Mouse (Mus musculus) brain, embryonic 14.5 days (tissue): ENCODE measurements around the gene Atp2a1. TPM values are rescaled to one million over a fixed set of nuclear protein-coding genes. Genes with fewer than 3 reads are reported as not detected.
"Not testable (repeated sequence)": the region's sequence is repeated elsewhere in the genome, so short reads cannot be mapped to it uniquely, and the experiment has no call there.

Experiments
- DNase-seq: peaks from one replicate; pipeline ENCODE4 v3.0.0-alpha.2; 2011; ENCODE audit warnings: low read depth
- CTCF ChIP-seq: fragments of 200-500 bp; IDR thresholded peaks from 2 replicates; pipeline ENCODE4 v1.5.1; 2012; ENCODE audit warnings: inconsistent platforms, mild to moderate bottlenecking, moderate library complexity, borderline replicate concordance; ENCODE audit not compliant: insufficient read depth, insufficient read length; ENCODE audit errors: extremely low read depth
- POLR2A ChIP-seq: fragments of 200-500 bp; IDR thresholded peaks from 2 replicates; pipeline ENCODE4 v1.6.1; 2012; ENCODE audit warnings: mild to moderate bottlenecking, inconsistent platforms, borderline replicate concordance; ENCODE audit not compliant: poor library complexity, insufficient read depth, insufficient read length, severe bottlenecking; ENCODE audit errors: extremely low read depth
- polyA plus RNA-seq: library from polyadenylated mRNA; depleted of rRNA; stranded (reverse); fragments of >200 nt; gene quantifications from 2 replicates; pipeline ENCODE4 v1.2.3, GENCODE M21; 2012

Atp2a1 gene
- polyA plus RNA-seq, 1 experiment, result 1.3 TPM

DNA sequence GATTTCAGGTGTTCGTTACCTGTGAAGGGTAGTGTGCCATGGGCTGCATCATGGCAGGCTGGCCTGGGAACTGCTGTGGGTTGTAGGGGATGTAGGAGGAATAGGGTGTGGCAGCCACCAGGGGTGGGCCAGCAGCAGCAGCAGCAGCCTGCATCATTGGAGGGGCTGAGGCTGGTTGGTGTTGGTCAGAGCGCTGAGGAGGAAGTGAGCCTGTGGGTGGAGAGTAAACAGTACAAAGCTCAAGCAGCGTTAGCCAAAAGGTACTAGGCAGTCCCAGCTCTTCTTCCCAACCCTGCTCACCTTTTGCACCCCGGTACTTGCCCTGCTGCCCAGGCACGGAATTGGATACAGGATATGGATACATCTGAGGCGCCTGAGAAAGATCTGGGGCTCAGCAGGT is 31.2 kb upstream of the Atp2a1 start:
- no peak for DNase-seq
- TF ChIP-seq POLR2A, result no peak
- TF ChIP-seq CTCF, result no peak

DNA sequence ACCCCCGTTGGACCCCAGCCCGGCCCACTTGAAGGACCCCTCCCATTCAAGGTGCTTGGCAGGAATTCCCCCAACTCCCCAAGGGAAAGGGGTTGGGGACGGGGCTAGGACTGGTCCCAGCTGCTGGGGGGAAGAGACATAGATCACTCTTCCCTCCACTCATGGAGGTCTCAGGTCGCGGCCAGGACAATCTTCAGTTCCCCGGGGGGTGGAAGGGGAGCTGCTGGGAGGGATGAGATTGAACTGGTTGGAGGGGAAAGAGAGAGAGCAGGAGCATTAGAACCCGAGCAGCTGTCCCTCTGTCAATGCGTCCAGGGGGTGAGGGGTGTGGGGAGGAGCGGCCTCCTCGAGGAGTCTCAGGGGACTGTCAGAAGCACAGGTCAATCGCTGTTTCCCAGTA is 29.1 kb upstream of the Atp2a1 start:
- no peak for DNase-seq
- no peak for TF ChIP-seq POLR2A
- no peak for TF ChIP-seq CTCF

DNA sequence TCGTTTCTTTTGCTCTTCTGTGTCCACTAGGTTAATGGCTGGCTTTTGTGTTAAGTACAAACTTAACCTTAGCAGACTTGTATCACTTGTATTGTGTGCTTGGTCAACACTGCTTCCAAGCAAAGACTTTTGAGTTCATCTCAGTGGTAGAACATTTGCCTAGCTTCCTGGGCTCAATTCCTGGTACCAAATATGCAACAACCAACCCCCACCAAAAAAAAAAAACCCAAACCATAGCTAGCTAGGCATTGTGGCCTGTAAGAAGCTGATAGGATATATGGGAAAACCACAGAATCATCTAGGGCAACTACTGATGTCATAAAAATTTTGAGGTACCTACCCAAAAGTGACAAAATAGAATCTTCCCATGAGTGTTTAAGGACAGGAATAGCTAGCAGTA is 28.1 kb upstream of the Atp2a1 start:
- DNase-seq, result no peak
- TF ChIP-seq CTCF, result no peak
- no peak for TF ChIP-seq POLR2A

DNA sequence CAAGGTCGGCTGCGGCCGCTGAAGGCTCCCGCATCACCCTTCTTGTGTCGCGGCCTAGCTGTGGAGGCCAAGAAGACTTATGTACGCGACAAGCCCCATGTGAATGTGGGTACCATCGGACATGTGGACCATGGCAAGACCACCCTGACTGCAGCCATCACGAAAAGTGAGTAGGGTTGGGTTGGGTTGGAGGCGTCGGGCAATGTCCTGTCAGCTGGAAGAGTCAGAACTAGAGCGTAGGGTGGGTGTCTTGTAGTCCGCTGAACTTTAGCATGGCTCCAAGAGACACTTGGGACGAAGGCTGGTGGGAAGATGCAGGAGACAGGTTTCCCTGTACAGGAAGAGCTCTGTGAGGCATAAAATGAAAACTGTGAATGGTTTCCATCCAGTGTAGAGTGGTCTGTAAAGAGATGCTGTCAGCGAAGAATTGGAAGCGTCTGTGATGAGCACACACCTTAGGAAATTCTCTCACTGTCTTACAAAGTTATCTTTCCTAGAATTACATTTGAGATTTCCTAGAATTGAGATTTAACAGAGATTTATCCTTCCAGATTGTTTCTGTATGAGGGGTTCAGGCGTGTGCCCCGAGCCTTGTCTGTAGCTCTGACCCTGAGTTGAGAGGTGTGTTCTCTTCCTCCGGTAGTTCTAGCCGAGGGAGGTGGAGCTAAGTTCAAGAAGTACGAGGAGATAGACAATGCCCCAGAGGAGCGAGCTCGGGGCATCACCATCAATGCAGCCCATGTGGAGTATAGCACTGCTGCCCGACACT is 24.9 kb upstream of the Atp2a1 start:
- not testable (repeated sequence) for DNase-seq

DNA sequence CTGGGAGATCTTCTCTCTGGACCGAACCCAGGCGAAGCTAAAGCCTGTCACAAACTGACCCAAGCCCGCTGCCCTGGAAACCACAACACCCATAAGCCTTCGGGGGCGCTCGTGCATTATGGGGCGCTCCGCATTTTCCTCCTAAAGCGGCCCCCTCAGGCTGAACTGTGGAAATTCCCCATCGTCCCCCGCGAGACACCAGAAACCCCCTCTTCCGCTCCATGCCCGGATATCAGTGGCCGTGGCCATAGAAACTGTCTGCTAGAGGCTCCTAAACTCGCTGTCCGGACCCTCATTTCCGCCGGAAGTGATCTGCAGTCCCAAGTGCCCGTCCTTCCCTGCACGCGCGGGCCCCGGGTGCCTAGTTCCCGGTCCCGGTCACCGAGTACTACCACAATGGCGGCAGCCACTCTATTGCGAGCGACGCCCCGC is 24.2 kb upstream of the Atp2a1 start, which contains the start of gene Tufm:
Tufm (plus strand) TSS at position 310 of the 432 bp plus-strand sequence.
- peak; percentile 99 for DNase-seq

DNA sequence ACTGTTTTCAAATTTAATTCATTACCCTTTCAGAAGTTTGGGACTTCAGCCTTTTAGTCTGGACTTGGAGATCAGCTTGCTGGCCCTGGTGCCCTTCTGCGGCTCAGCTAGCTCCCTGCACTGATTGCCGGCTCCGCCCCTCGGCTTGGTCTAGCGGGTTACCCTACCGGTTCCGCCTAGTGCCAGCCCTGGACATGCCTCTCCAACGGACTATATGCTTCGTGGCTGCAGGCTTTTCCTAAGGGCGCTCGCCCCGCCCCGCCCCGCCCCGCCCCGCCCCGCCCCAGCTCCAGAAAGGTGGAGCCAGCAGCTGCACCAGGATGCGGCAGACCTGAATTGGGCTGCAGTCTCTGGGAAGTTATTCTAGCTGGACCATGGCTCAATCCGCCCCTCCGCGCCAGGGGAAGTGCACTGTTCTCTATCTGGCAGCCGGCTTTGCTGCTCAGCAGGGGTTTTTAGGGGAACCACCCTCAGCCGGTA is 19.5 kb upstream of the Atp2a1 start:
- TF ChIP-seq POLR2A (no peak), CTCF (no peak)
- DNase-seq, result peak; percentile 75

More for the DNA sequence above, 24.2 kb upstream of the Atp2a1 start, which contains the start of gene Tufm:
- TF ChIP-seq CTCF (peak; percentile 46; the same call in 1 of the 2 replicates), POLR2A (peak; percentile 19; the same call in 1 of the 2 replicates)

DNA sequence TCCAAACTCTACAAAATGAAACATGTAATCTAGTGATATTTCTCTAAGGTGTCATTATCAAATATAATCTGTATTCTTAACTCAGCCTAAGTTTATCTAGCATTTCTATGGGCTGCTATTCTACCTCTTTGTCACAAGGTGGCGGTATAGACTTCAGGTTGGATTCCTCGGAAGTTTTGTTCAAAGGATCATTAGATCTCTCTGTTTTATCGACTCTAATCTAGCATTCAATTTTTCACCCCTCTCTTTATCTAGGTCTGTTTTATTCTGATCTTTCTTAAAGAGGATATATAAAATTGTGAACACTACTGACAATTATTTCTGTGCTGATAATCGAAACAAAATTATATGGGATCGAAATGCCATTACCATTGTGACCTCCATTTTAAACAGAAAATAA is 18.8 kb upstream of the Atp2a1 start:
- TF ChIP-seq POLR2A (no peak), CTCF (no peak)
- DNase-seq, result no peak

DNA sequence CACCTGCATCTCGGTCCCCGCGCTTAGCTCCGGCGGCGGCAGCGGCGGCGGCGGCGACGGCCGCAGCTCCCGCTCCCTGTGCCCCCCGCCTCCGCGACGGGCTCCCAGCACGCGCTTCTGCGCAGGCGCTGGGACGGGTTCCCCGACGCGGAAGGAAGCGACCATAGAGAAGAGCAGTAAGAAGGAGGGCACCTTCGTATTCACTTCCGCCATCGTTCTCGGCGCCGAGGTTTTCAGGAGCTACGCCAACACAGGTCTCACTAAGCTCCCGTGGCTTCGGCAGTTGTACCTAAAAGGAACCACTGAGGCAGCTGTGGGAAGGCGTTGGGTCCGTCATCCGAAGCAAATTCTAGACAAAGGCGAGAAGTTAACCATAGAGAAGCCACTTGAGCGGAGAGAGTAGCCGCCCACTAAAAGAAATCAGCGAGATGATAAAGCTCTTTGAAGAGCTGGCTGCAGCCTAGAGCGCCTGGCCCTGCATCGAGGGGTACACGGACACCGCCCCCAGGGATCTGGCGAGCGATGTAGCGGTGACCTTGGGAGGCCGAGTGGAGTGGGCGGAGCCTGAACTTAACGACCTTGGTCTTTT is 12.2 kb upstream of the Atp2a1 start, which contains the start of gene Sh2b1:
Sh2b1 (minus strand) TSS at position 432 of the 589 bp plus-strand sequence.
- peak; percentile 98 for DNase-seq
- TF ChIP-seq POLR2A, result peak; percentile 97
- peak; percentile 45; the same call in 1 of the 2 replicates for TF ChIP-seq CTCF

DNA sequence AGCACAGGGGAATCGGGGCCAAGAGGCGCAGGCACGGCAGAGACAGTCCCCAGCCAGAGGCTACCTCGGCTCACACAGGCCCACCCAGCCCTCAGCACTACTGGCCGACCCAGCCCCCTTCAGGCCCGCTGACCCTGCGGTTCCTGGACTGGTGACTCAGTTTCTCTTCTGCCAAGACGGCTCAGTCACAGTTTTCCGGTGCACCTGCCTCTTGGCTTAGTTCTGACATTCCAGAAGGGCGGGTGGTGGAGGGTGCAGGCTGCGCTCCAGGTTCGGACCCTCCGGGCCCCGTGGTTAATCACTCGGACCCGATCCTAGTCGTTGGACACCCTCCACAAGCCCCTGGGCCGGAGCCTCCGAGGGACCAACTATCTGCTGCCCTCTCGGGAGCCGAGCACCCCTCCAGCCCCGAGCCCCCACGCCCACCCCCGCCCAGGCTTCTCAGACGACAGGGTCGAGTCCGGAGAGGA is 11.6 kb upstream of the Atp2a1 start:
- TF ChIP-seq POLR2A (no peak), CTCF (no peak)
- peak; percentile 12 for DNase-seq

DNA sequence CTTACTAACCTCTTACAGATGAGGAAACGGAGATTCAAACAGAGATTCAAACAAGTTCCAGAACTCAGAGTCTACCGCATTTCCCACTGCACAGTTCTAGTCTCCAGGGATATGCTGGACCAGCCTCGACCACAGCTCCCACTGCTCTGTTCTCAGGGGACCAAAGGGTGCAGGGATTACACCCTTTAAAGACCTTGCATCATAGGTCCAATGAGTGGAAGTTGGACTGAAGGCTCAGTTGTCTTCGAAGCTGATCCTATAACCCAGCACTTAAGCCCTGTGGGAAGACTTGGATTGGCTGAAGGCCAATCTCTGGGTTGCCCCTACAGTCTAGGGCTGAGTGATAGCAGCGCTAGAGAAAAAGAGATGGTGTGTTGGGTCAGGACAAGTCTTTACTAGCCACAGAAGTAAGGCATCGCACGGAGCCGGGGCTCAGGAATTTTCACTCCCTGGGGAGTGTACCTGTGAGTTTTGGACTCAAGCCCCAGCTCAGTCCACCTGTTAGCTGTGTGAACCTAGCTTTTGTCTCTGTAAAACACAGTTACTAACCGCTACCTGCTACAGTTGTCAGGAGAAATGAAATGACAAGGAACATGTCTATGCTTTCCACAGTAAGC is 10.7 kb upstream of the Atp2a1 start:
- DNase-seq, result no peak
- TF ChIP-seq POLR2A (no peak), CTCF (no peak)

DNA sequence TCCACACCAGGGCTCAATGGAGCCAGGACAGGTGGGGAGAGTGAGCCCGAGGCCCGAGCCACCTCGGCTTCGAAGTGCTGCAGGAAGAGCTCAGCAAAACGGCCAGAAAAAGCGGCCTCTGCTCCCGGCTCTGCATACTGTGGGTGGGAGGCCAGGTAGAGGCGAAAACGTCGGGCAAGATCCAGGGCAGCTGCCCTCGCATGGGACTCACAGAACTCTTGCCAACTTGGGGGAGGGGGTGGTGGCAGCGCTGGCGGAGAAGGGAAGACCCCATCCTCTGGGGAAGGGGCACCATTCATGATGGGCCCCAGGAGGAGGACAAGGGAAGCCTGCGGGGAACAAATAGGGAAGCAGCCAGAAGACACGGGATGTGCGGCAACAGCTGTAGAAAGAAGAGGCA is 9.8 kb upstream of the Atp2a1 start:
- DNase-seq, result no peak

More for the DNA sequence above, 9.8 kb upstream of the Atp2a1 start:
- TF ChIP-seq POLR2A, result no peak
- TF ChIP-seq CTCF, result no peak
